Mouse (Mus musculus): ENCODE results near the gene Mapk10. TPM values are rescaled to one million over a fixed set of nuclear protein-coding genes. Genes with fewer than 3 reads are reported as not detected.
"Not testable (repeated sequence)": the region's sequence is repeated elsewhere in the genome, so short reads cannot be mapped to it uniquely, and the experiment has no call there.

Gene Mapk10
- polyA plus RNA-seq, 1 experiment from 2014 or later = 86.2 TPM

GRCm38 (mm10) chr5:102875628-102876027, 335.5 kb downstream of the Mapk10 start:
- Histone ChIP-seq H3K4me2 (no peak overlapping the region), H3K9me3 (no peaks in the 10 kb centered on the region), H3K27ac (replicated peaks) (no peak overlapping the region), H3K36me3 (no peaks in the 10 kb centered on the region), H3K4me3 (no peak overlapping the region), H3K9ac (no peak overlapping the region), H3K4me1 (replicated peaks) (no peaks in the 10 kb centered on the region), H3K27me3 (no peaks in the 10 kb centered on the region)
- ATAC-seq (ENCODE audit: low FRiP score, low read depth) = no peak
- WGBS = 69% methylated on average over 16 of the region's 16 CpGs

DNA sequence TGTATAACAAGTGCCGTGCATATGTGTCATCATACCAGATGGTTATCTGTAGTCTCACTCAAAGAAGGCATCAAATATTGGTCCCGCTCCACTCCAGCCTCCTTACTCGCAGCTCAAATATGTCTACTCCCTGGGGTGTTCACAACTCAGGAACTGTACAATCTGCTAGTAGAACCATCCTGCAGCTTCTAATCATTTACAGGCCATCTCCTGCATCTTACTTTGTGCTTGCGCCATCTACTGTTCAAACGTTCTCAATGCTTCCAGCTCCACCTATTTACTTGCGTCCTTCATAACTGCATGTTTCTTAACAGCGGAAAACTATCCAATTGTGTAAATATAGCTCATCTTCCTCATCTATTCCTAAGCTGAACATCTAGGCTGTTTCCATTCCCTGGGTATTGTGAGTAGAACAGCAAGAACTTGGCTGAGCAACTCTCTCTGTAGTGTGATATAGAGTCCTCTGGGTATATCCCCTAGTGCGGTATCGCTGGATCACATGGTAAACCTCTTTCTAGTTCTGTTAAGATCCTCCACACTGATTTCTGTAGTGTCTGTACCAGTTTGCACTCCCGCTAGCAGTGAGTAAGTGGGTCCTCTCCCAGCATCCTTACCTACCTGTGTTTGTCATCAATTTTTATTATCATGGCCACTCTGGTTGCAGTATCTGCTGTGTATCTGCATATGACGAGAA, 336.4 kb downstream of the Mapk10 start:
- Histone ChIP-seq H3K9me3 (no peaks in the 10 kb centered on the region), H3K4me1 (replicated peaks) (no peaks in the 10 kb centered on the region), H3K9ac (no peak overlapping the region), H3K27ac (replicated peaks) (no peak overlapping the region), H3K4me2 (no peak overlapping the region), H3K36me3 (no peaks in the 10 kb centered on the region), H3K4me3 (no peak overlapping the region), H3K27me3 (no peaks in the 10 kb centered on the region)
- 43% methylated on average over 11 of the region's 11 CpGs for WGBS
- ATAC-seq (ENCODE audit: low FRiP score, low read depth) = peak; percentile 59; the same call in 1 of the 2 replicates

- not testable (repeated sequence) for H3K9me3 ChIP-seq; H3K27me3 ChIP-seq; H3K9ac ChIP-seq; H3K4me1 ChIP-seq (replicated peaks); ATAC-seq (ENCODE audit: low FRiP score, low read depth); H3K27ac ChIP-seq (replicated peaks); H3K36me3 ChIP-seq; H3K4me3 ChIP-seq; H3K4me2 ChIP-seq
- WGBS = 89% methylated on average over 9 of the region's 9 CpGs
Measured at GRCm38 (mm10) chr5:102872996-102873395, 338.1 kb downstream of the Mapk10 start.

- Histone ChIP-seq H3K9me3 (no peaks in the 10 kb centered on the region), H3K4me2 (no peak overlapping the region), H3K27me3 (no peaks in the 10 kb centered on the region), H3K27ac (replicated peaks) (no peak overlapping the region), H3K9ac (no peak overlapping the region), H3K4me3 (no peak overlapping the region), H3K36me3 (no peaks in the 10 kb centered on the region), H3K4me1 (replicated peaks) (no peaks in the 10 kb centered on the region)
- WGBS = 52% methylated on average over 5 of the region's 5 CpGs
- no peak for ATAC-seq (ENCODE audit: low FRiP score, low read depth)
Measured at GRCm38 (mm10) chr5:102868196-102868595, 342.9 kb downstream of the Mapk10 start.

- Histone ChIP-seq H3K4me1 (replicated peaks) (peaks cover 11% of the 10 kb centered on the region; the same call in 1 of the 2 replicates), H3K4me3 (no peak overlapping the region), H3K27me3 (no peaks in the 10 kb centered on the region), H3K27ac (replicated peaks) (no peak overlapping the region), H3K9ac (no peak overlapping the region), H3K4me2 (no peak overlapping the region), H3K9me3 (no peaks in the 10 kb centered on the region), H3K36me3 (no peaks in the 10 kb centered on the region)
- no peak for ATAC-seq (ENCODE audit: low FRiP score, low read depth)
- 84% methylated on average over 11 of the region's 11 CpGs for WGBS
Measured at GRCm38 (mm10) chr5:102859749-102860148, 351.4 kb downstream of the Mapk10 start.

DNA sequence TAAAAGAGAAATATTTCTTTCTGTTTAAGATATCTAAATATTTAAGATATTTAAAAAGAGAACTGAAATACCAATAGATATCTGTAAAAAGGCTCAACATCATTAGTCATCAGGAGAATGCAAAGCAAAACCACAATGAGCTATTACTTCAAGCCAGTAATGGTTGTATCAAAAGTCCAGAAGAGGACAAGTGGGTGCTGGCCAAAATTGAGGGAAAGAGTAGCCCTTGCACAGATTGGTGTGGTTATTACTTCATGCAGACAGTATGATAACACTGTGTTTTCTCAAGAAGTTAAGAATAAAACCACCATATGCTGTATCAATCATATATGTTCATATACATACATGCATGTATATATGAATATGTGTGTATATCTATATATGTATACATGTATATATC, 353.1 kb downstream of the Mapk10 start:
- H3K9me3 ChIP-seq = no peaks in the 10 kb centered on the region
- H3K36me3 ChIP-seq = no peaks in the 10 kb centered on the region

More for the DNA sequence above, 353.1 kb downstream of the Mapk10 start:
- Histone ChIP-seq H3K9ac (no peak overlapping the region), H3K4me3 (no peak overlapping the region), H3K4me2 (no peak overlapping the region), H3K27me3 (no peaks in the 10 kb centered on the region), H3K27ac (replicated peaks) (no peak overlapping the region), H3K4me1 (replicated peaks) (peaks cover 11% of the 10 kb centered on the region; the same call in 1 of the 2 replicates)
- ATAC-seq (ENCODE audit: low FRiP score, low read depth) = no peak

Other genes with a start within 250 kb of the Mapk10 start
- gene Ptpn13, start 213.9 kb upstream of the Mapk10 start, polyA plus RNA-seq (2015; fragmentation: Nextera tagmentation; extraction: Ambion mirVana) = 4.7 and 5.7 TPM in 2 replicates